Mouse (Mus musculus) cerebral cortex, adult 2 months (tissue): Measurements from ENCODE around the gene Apbb2.

Source experiments
- whole genome bisulfite sequencing: fragments of 180-500 bp; shearing (Covaris S2); methylation state at CpG from one replicate; pipeline ENCODE4 v1.1.7; 2018; 5-methylcytosine and 5-hydroxymethylcytosine counted together

Gene Apbb2

GRCm38 (mm10) chr5:66415033-66415697 lies 203.4 kb downstream of the Apbb2 start:
- 70% methylated on average over 9 of the region's 9 CpGs for WGBS

DNA sequence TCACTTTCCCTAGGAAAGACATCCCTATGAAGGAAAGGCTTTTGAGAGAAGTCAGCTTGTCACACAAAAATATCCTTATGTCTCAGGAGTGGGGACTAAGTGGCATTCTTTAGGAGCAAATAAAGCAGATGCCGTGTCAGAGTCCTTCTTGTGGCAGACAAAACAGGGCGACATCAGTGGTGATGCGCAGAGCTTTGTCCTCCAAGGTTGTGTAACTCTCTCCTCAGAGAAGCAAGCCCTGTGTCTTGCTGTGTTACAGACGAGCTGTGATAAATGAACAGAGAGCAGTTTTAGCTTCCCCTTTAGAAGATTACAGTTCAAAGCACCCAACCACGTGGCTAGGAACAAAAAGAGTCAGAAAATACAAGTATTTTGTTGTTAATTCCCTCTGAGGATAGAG lies 205.2 kb downstream of the Apbb2 start:
- WGBS = 30% methylated on average over 5 of the region's 5 CpGs

DNA sequence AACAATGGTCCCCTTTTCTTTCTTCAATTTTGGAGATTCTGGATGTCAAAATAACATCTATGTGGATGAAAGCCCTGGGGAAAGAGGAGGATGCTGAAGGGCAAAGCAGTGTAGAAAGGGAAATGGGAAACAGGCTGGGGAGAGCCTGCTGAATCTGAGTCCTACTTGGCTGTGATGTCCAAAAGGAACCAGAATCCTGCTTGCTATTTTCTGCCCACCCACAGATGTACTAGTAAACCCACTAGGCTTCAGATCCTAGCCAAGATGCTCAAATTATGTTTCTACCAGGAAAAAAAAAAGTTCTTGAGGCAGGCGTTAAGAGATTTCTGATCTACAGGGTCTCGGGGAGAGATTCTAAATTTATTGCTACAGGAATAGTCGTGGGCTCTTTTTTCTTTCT lies 205.8 kb downstream of the Apbb2 start:
- 62% methylated on average over 3 of the region's 3 CpGs for WGBS

GRCm38 (mm10) chr5:66408546-66408945 lies 210.0 kb downstream of the Apbb2 start:
- 85% methylated on average over 5 of the region's 5 CpGs for WGBS

GRCm38 (mm10) chr5:66407948-66408347 lies 210.6 kb downstream of the Apbb2 start:
- WGBS = 44% methylated on average over 5 of the region's 5 CpGs

- 94% methylated on average over 7 of the region's 7 CpGs for WGBS
Measured at GRCm38 (mm10) chr5:66406431-66406830, 212.2 kb downstream of the Apbb2 start.

GRCm38 (mm10) chr5:66405731-66406399 lies 212.7 kb downstream of the Apbb2 start:
- 73% methylated on average over 12 of the region's 12 CpGs for WGBS

DNA sequence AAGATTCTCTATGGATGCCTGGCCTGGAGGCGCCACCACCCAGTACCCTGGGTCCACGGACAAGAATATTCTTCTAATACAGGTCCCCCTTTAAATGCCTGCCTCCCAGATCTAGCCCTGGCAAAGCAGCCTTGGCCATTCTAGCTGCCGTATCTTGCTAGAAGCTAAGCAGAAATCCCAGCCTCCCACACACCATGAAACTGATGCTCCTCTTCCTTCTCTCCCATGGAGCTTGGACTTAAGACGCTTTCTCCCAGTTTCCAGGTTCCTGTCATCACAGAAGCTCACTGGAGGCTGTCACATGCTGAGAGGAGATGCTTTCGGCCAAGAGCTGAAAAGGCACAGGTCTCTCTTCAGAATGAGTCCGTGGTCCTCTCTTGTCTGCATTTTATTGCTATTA lies 213.3 kb downstream of the Apbb2 start:
- 66% methylated on average over 6 of the region's 6 CpGs for WGBS

DNA sequence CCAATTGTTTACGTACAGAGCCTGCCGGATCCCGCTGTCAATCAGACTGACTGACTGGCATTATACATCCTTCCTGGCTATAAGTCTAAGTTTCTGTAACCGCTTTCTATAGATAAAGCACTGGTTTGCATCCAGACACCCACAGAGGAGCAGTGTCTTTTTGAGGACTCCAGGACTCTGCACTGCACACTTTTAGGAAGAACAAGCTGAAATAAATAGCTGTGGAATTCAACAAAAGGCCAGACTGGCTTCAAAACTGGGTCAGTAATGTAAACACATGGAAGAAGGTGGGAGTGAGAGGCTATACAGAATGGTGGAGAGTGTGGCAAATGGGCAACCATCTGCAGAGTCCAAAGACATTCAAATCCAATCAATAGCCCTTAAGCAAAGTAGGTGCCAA lies 218.0 kb downstream of the Apbb2 start:
- 70% methylated on average over 4 of the region's 4 CpGs for WGBS

DNA sequence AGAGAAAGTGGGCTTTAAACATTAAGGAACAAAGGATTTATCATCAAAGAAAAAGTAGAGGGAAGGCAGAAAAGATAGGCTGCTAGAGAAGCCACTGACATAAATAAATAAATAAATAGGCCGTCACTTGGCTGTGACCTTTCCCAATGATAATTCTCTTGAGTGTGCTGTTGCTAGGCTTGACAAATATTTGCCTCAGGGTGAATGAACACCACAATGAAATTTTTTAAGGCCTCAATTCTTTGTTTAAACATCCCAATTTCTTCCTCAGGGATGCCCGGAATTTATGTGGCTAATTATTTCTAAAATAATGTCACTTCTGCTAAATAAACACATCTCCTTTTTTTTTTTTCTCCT lies 219.3 kb downstream of the Apbb2 start:
- 95% methylated on average over 2 of the region's 2 CpGs for WGBS

DNA sequence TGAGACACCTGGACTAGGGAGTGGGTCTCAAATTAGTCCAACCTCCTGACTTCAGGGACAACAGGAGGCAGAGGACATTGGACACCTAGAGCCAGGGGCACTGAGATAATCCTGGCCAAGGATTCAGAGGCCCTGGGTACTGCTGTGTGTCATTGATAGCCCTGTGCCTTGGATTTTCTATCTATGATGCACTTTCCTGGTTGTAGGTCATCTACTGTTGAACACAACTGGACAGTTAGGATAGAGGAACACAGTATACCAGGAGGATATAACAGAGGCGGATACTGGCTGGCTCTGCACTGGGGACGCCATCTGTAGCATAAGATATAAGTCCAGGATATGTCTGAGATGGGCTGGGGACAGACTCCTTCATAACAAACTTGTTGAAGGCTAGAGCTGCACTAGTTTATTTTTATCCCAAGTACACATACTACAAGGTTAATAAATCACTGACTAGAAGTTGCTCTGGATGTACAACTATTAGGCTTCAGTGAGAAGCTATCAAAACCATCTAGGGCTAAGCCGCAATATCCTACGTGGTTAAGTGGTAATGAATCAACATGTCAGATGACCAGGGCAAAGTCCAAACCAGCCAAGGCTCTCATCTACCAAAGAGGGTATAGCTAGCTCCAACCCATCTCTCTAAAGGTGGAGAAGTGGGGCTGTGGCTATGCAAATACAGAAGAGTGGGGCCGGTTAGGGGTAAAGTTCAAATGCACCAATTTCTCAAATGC lies 219.9 kb downstream of the Apbb2 start:
- 95% methylated on average over 5 of the region's 5 CpGs for WGBS

- 71% methylated on average over 10 of the region's 10 CpGs for WGBS
Measured at GRCm38 (mm10) chr5:66393767-66394446, 224.7 kb downstream of the Apbb2 start.

- WGBS = 60% methylated on average over 18 of the region's 18 CpGs
Measured at GRCm38 (mm10) chr5:66392861-66393529, 225.6 kb downstream of the Apbb2 start.

- WGBS = 91% methylated on average over 11 of the region's 11 CpGs
Measured at GRCm38 (mm10) chr5:66391771-66392170, 226.8 kb downstream of the Apbb2 start.

DNA sequence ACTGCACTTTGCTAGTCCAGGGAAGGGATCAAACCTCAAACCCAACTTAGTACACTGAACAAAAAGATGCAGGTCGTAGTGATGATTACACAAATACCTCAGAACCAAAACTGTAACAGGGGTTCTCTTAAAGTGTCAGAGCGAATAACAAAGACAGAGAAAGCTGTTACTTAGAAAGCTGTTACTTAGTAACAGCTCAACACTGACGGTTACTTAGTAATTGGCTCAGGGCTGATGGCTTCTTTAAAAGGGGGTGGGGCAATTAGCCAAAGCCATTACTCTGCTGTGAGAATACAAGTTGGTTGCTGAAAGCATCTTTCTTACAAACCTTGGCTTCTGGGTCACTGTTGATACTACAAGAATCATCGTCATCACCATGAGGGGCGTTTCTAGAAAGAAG lies 227.3 kb downstream of the Apbb2 start:
- WGBS = 82% methylated on average over 5 of the region's 5 CpGs

GRCm38 (mm10) chr5:66390567-66390966 lies 228.0 kb downstream of the Apbb2 start:
- WGBS = 85% methylated on average over 6 of the region's 6 CpGs

DNA sequence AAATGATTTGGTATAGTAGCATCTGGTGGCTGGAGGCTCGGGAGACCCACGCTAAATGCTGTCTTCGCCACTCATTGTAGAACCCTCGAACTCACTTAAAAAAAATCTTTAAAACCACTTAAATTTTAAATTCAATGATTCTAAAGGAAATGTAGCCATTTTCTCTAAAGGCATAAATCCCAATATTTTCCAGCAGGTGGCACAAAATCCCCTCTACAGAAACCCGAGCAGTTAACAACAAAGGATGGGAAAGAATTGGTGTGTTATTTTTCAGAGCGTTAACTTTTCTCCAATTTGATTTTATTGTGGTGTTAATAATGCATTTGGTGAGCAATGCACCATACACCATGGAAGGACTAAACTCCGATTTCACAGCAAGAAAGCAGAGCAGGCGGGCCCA lies 231.1 kb downstream of the Apbb2 start:
- WGBS = 51% methylated on average over 8 of the region's 8 CpGs

GRCm38 (mm10) chr5:66385636-66386035 lies 232.9 kb downstream of the Apbb2 start:
- WGBS = 31% methylated on average over 3 of the region's 3 CpGs

GRCm38 (mm10) chr5:66384806-66385446 lies 233.7 kb downstream of the Apbb2 start:
- 51% methylated on average over 6 of the region's 6 CpGs for WGBS

DNA sequence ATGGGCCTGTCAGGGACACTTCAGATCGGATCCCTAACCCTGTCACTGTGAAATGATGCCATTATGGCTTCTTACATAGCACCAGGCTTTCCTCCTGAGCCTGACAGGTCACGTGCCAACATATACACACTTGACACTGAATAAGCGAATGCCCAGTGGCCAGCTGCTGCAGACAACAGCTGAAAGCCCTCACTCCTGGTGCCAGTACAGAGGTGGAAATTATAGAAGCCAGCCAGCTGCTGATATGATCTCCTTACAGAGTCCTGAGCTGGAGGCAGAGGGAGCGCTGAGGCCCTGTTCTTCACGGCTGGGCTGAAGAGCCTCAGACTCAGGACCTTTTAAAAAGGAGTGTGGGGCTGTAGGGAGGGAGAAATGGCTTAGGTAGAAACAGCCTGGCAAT lies 234.5 kb downstream of the Apbb2 start:
- WGBS = 87% methylated on average over 5 of the region's 5 CpGs

DNA sequence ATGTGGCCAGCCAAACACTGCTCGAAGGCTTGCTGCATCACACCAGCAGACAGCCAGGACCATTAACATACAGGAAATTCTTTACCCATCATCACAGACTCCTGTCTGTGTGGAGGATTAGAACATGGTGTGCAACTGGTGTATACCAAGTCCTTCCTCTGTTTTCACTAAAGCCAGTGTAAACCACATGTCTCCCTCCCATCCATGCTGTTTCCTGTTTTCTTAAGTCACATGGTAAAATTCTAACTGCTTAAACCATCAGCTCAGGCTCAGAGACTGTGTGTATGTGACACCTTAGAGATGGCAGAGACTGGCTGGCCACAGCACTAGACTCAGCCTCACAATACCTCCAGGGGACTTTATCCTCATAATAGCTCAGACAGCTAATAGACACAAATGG lies 236.5 kb downstream of the Apbb2 start:
- WGBS = 53% methylated on average over 1 of the region's 1 CpGs
